In the genomic region with DNA sequence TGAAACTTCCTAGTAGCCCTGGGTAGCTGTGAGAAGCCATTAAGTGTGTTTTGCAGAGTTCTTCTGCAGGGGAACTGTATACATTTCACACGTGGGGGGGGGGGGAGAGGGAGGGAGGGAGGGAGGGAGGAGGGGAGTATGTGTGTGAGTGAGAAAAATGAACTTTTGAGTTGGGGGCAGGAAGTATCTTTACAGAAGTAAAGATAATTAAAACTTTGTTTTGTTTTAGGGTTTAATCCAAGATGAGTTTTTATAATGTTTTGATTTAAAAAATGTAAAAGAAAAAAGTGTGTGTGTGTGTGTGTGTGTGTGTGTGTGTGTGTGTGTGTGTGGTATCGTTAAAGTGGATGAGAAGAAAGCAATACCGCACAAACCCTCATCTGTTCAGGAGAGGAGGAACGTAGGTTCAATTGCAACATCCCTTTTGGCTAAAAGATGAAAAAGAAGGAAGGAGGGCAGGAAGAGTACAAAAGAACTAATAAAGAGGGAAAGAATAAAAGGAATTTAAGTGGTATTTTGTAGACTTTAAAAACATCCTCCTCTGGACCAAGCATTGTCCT, we compare ENCODE assay signal across 18 mouse cellular contexts.
A peak's percentile ranks its signal among the peaks of the same experiment; 100 is the strongest.
DNase-seq lines count a peak whose midpoint lies in the region; ATAC-seq and TF ChIP-seq lines count a peak whose summit lies in the region.
"Had no signal": no experiment of that assay in that cellular context is flagged by ENCODE, and none has a peak within 500 bp of the region (broad histone marks: within the 10 kb centered on the region; RNA-seq: fewer than 3 reads in every experiment).

No protein-coding gene starts in this region.

- no peak for DNase-seq in heart, postnatal 0 days (ENCODE audit: low spot score)
- DNase-seq in heart, postnatal 4 days = no peak
- DNase-seq in lung, postnatal 0 days (ENCODE audit: low spot score) = no peak
- DNase-seq in lung, adult 18-20 months = no peak
- peak; percentile 33 for DNase-seq in splenic B cell, adult 2 months (ENCODE audit: low read depth, low spot score)
- no peak for DNase-seq in frontal cortex, adult 2 months (ENCODE audit: extremely low spot score in 1 of 2, low spot score in 1 of 2)
- DNase-seq: adrenal gland, adult 2 months; cerebellum, adult 11 months; cerebellum, postnatal 14 days; gastrocnemius, postnatal 36 days; kidney, adult 9 months; kidney, postnatal 36 days; lung, embryonic 14.5 days had no signal

- no peak for TF ChIP-seq EP300 in heart, postnatal 0 days (IDR thresholded peaks at IDR 0.05; ENCODE audit: low read depth)
- no peak for TF ChIP-seq EP300 in lung, postnatal 0 days (IDR thresholded peaks at IDR 0.05)

- H3K9me3 ChIP-seq in heart, postnatal 0 days (replicated peaks; ENCODE audit: control insufficient read depth, low read length) = no peaks in the 10 kb centered on the region
- H3K9me3 ChIP-seq in lung, postnatal 0 days (ENCODE audit: low read length) = no peaks in the 10 kb centered on the region
- H3K9me3 ChIP-seq: forebrain, embryonic 12.5 days; limb, embryonic 13.5 days had no signal

- 53% methylated on average over 3 of the region's 4 CpGs for WGBS in heart, postnatal 0 days
- 20% methylated on average over 4 of the region's 4 CpGs for WGBS in lung, postnatal 0 days

- H3K4me3 ChIP-seq in heart, postnatal 0 days (ENCODE audit: low read depth, low read length) = peak overlapping the region; percentile 32; the same call in 1 of the 2 replicates
- no peak overlapping the region for H3K4me3 ChIP-seq in lung, postnatal 0 days (ENCODE audit: low read depth, low read length)
- H3K4me3 ChIP-seq in brown adipose tissue, adult 24 weeks (ENCODE audit: insufficient read depth, low read depth, low read length) = peak overlapping the region; percentile 21
- H3K4me3 ChIP-seq: forebrain, embryonic 12.5 days; limb, embryonic 13.5 days had no signal

- H3K9ac ChIP-seq in heart, postnatal 0 days (replicated peaks; ENCODE audit: low read depth, low read length) = no peak overlapping the region
- no peak overlapping the region for H3K9ac ChIP-seq in lung, postnatal 0 days (replicated peaks; ENCODE audit: low read depth)
- H3K9ac ChIP-seq: forebrain, embryonic 12.5 days; limb, embryonic 13.5 days; lung, embryonic 14.5 days had no signal

- H3K4me2 ChIP-seq in heart, postnatal 0 days (ENCODE audit: low read depth, low read length) = peak overlapping the region; percentile 58; the same call in 1 of the 2 replicates
- H3K4me2 ChIP-seq in lung, postnatal 0 days (replicated peaks; ENCODE audit: low read depth, low read length) = peak overlapping the region; percentile 61
- H3K4me2 ChIP-seq: forebrain, embryonic 12.5 days; limb, embryonic 13.5 days had no signal

- no peak for ATAC-seq in heart, postnatal 0 days (ENCODE audit: insufficient read depth, low read depth)
- ATAC-seq in lung, postnatal 0 days = no peak
- ATAC-seq: hindbrain, embryonic 16.5 days; midbrain, embryonic 16.5 days had no signal

- H3K36me3 ChIP-seq in heart, postnatal 0 days (replicated peaks; ENCODE audit: control insufficient read depth, insufficient read depth, low read length) = peaks cover 7% of the 10 kb centered on the region; the same call in 1 of the 2 replicates
- 0 out of 2 replicates have a peak, but pooled peaks cover 4% of the 10 kb centered on the region for H3K36me3 ChIP-seq in lung, postnatal 0 days (ENCODE audit: insufficient read depth, low read length)
- peaks cover 18% of the 10 kb centered on the region for H3K36me3 ChIP-seq in splenic B cell, adult 2 months (ENCODE audit: control insufficient read depth, insufficient read depth, low read length, poor library complexity, severe bottlenecking)
- H3K36me3 ChIP-seq: forebrain, embryonic 12.5 days had no signal

- TF ChIP-seq CTCF in heart, postnatal 0 days (IDR thresholded peaks at IDR 0.05; ENCODE audit: low read depth) = no peak
- TF ChIP-seq CTCF in lung, postnatal 0 days (IDR thresholded peaks at IDR 0.05) = no peak

- peaks cover 13% of the 10 kb centered on the region for H3K4me1 ChIP-seq in heart, postnatal 0 days (ENCODE audit: control insufficient read depth, insufficient read depth)
- H3K4me1 ChIP-seq in lung, postnatal 0 days (ENCODE audit: insufficient read depth, low read depth, low read length) = 0 out of 2 replicates have a peak, but pooled peaks cover 11% of the 10 kb centered on the region
- peaks cover 17% of the 10 kb centered on the region for H3K4me1 ChIP-seq in brown adipose tissue, adult 24 weeks (ENCODE audit: control insufficient read depth, insufficient read depth, insufficient read length, low read length)
- H3K4me1 ChIP-seq: forebrain, embryonic 12.5 days had no signal

- no peaks in the 10 kb centered on the region for H3K27me3 ChIP-seq in heart, postnatal 0 days (ENCODE audit: control insufficient read depth, insufficient read depth, low read length)
- H3K27me3 ChIP-seq in lung, postnatal 0 days (replicated peaks; ENCODE audit: insufficient read depth, low read length) = no peaks in the 10 kb centered on the region
- no peaks in the 10 kb centered on the region for H3K27me3 ChIP-seq in splenic B cell, adult 2 months (ENCODE audit: control insufficient read depth, insufficient read depth, low read length, poor library complexity, severe bottlenecking)

- H3K27ac ChIP-seq in heart, postnatal 0 days (ENCODE audit: low read depth) = peak overlapping the region; percentile 4; the same call in 1 of the 2 replicates
- H3K27ac ChIP-seq in lung, postnatal 0 days (ENCODE audit: low read length) = no peak overlapping the region
- no peak overlapping the region for H3K27ac ChIP-seq in brown adipose tissue, adult 24 weeks (replicated peaks; ENCODE audit: low read depth, low read length)
- H3K27ac ChIP-seq: forebrain, embryonic 12.5 days; limb, embryonic 13.5 days had no signal
